Mouse (Mus musculus) cerebellum, postnatal 25 days (tissue): ENCODE measurements around the gene Jakmip3.

Experiments
- DNase-seq, 2 experiments: peaks; one replicate each; pipeline ENCODE4 v3.0.0; 2021; ENCODE audit warnings: mixed read lengths in 2 of 2

Jakmip3 gene

DNA sequence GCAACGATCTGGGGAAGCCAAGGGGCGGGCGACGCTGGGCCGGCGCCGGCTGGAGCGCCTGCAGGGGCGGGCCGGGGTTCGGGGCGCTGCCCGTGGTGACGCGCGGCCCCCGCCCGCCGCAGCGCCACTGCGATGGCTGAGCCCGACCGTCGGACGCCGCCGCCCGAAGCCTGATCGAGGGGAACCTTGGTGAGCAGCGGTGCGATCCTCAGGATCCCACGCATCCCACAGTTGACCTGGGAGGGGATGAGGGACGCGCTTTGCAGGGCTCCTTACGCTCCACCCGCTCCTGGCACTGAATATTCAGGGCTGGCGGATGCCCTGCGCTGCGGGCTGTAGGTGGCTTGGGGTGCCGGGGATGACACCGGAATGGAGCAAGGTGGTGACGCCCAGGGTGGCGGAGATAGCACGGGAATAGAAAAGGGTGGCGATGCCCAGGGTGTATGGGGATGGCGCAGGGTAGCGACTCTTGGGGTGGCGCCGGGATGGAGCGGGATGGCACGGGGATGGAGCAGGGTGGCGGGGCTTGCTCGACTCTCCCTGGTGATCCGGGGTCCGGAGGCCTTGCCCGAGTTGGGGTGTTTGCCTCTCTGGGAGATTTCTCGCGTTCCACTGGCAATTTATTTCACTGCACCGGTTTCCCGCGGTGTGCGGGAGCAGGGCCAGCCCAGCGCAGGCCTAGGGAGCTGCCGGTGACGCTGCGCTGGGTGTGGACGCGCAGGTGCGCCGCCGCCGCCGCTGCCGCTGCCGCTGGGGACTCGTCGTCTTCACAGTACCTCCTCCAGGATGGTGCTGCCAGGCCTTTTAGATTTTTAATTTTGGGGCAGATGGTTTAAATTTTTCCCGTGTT, at the start of gene Jakmip3:
Gene Jakmip3, plus strand, starts transcription at position 119 of the 850 bp plus-strand sequence.
- peak; percentile 86 for DNase-seq

- no peak for DNase-seq
Observed at GRCm38 (mm10) chr7:138898122-138898521, 42.4 kb upstream of the Jakmip3 start.

- DNase-seq, result no peak
Observed at GRCm38 (mm10) chr7:138898743-138899142, 41.8 kb upstream of the Jakmip3 start.

DNA sequence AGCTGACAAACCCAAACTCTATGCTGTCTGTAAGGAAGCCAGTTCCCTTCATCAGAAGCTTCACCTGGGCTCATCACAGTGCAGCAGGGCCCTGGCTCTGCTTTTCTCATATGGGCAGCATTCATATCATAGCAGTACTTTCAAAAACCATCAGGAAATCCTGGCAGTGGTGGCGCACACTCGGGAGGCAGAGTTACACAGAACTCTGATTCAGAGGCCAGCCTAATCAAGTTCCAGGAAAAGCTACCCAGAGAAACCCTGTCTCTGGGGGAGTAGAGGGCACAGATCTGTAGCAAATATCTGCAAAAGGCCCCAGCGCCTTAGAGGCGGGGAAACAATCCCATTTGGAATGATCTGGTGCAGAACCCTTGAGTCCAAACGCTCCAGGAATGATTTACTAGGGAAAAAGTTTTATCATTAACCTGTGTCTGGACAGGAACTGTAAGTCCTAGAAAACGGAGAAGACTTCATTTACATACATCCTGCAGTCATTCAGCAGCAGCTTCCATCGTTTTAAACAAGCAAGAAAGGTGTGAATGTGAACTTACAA, 36.6 kb upstream of the Jakmip3 start:
- DNase-seq, result no peak

DNA sequence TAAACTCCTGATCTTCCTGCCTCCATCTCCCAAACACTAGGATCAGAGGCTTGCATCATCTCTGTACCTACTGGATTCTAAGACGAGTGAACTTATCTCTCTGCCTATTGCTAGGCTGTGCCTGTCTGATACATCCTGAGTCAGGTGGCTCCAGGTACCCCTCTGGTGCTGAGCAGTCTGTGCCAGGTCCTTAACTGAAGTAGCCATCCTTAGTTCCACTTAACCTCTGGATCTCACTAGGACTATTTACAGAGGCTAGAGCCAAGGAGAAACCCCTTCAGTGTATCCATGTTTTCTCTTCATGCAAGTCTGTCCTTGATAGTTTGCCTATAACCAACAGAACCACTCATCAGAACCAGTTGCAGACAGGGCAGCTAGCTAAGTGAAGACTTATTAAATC, 34.1 kb upstream of the Jakmip3 start:
- no peak for DNase-seq

GRCm38 (mm10) chr7:138907043-138907442, 33.5 kb upstream of the Jakmip3 start:
- DNase-seq, result peak; percentile 37 to 49

DNA sequence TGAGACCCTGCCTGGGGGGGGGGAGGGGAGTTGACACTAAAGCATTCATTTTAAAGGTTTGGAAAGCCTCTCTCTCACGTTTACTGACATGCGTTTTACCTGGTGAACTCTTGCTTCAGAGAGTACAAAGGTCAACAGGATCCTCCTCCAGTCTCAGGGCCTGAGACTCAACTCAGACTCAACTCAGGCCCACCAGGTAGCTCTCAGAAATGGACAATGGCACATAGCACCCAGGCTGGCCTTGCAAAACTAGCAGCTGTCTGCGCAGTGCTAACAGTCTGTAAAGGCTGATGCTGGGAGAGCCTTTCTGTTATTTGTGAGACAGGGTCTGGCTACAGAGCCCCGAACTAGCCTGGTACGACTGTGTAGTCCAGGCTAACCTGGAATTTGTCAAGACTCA, 32.6 kb upstream of the Jakmip3 start:
- no peak for DNase-seq

DNA sequence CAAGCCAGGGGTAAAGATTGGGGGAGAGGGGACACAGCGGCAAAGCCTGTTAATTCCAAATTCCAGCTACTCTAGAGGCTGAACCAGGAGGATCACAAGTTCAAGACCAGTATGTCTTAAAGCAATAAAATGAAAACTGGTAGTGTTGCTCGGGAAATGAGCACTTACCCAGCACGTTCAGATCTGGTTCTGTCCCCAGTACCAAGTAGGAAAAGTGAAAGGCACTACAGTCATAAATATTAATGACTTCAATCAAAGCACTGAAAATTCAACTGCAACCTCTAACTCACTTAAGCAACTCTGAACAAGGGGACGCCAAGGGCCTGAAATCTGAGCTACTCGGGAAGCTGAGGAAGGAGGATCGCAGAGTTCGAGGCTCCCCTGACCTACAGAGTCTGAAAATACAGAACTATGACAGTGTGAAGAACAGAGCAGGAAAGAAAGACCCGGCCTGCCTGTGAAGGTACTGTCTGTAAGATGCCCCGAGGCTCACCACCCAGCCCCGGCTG, 31.7 kb upstream of the Jakmip3 start:
- DNase-seq, result no peak

- DNase-seq, result peak; percentile 93 to 96
Observed at GRCm38 (mm10) chr7:138909277-138910192, 31.0 kb upstream of the Jakmip3 start, which contains the start of gene Bnip3. Bnip3 (minus strand) TSS chr7:138909519.

GRCm38 (mm10) chr7:138910193-138910562, 30.4 kb upstream of the Jakmip3 start:
- DNase-seq, result no peak

DNA sequence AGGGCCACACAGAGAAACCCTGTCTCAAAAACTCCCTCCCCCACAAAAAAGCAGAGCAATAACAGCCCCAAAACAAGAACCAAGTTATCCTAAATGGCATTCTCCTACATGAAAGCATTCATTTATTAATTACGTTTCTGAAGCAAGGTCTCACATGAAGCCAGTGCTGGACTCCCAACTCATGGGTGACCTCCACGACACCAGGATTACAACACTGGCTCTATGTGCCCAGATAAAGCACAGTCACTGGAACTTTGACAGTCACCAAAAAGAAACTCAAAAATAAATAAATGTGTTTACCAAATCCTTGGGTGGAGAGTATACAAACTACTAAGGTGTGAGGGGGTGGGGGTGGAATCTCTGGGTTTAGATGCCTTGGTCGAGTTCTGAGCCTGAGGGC, 26.9 kb upstream of the Jakmip3 start:
- DNase-seq, result no peak

- DNase-seq, result peak; percentile 45 to 50
Observed at GRCm38 (mm10) chr7:138919156-138919944, 21.2 kb upstream of the Jakmip3 start.

DNA sequence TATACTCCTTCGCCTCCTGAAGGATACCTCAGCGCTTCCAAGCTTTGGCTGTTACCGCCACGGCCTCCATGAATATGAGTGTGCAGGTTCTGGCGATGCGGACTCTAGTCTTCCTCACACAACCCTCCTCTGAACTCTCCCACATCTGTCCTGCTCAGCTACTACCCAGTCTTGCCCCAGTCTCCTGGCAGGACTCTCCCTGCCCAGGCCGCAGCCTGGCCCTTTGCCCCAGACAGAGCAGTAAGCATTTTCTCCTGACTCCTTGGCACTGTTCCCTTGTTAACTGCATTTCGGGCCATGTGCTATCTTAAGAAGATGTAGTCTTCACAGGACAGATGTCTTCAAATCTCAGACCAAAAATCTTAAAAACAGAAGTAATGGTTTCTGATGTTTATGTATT, 18.9 kb upstream of the Jakmip3 start:
- no peak for DNase-seq

GRCm38 (mm10) chr7:138923756-138924425, 16.6 kb upstream of the Jakmip3 start:
- peak in 1 of 2 experiments; percentile 46 for DNase-seq

GRCm38 (mm10) chr7:138928456-138928855, 12.1 kb upstream of the Jakmip3 start:
- no peak for DNase-seq

GRCm38 (mm10) chr7:138934523-138934922, 6.0 kb upstream of the Jakmip3 start:
- DNase-seq, result no peak

GRCm38 (mm10) chr7:138938991-138939390, 1.5 kb upstream of the Jakmip3 start:
- DNase-seq, result no peak

DNA sequence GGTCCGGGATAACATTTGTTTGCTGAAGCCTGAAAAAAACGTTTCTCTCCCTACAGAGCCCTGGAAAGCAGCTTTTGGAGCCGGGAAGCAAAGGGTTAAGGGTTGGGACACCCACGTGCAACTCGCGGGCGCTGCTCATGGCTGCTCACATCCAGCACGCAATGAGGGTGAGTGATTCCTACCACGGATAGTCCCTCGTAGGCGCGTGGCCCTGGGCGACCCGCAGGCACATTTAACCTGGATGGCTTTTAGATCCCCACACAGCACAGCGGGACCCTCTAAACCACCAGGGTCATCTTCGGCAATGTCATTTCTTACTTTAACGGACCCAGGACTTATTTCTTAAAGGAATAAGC, 296 bp upstream of the Jakmip3 start:
- DNase-seq, result peak; percentile 81 to 83

DNA sequence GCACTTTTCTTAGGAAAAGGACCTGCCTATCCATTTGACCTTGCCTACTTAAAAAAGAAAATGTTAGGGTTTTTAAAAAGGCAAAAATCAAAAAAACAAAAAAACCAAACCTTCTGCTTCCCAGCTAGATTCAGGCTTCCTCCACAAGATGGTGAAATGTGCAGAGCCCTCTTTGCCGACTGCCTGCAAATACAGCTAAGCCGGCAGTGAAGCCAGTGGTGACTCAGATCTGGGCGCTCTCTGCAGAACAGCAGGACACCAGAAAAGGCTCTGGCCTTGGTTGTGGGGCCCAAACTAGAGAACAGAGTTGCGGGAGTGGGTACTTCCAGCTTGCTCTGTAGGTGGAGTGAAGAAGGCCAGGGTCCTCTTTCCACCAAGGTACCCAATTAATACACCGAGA, 1.0 kb downstream of the Jakmip3 start:
- peak; percentile 41 to 42 for DNase-seq

DNA sequence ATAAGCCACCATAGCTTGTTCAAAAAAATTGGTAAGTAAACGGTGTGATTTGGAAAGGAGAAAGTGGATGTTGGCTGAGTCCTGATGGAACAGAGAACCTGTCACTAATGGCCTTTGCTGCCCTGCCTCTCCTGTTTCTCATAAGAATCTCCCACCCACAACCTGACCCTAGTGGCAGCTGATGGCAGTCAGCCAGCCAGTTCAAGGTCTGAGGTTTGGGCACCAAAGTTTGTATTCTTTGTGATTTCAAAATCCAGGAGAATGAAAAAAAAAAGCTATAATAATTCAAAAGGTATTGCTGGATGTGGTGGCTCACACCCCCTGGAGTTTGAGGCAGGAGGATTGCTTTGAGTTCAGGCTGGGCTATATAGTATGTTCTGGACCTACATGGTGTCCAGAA, 1.8 kb downstream of the Jakmip3 start:
- no peak for DNase-seq

GRCm38 (mm10) chr7:138945668-138946067, 5.1 kb downstream of the Jakmip3 start:
- DNase-seq, result no peak

- DNase-seq, result no peak
Observed at GRCm38 (mm10) chr7:138947741-138948140, 7.2 kb downstream of the Jakmip3 start.
